Mouse (Mus musculus) kidney, postnatal 10 days (tissue): ENCODE data around the gene Ly6g5b.

ENCODE experiments used
- DNase-seq: peaks from one replicate; pipeline ENCODE4 v3.0.0; 2021; ENCODE audit warnings: mixed read lengths

Ly6g5b gene

GRCm38 (mm10) chr17:35115046-35116019 is at the start of gene Ly6g5b:
Gene Ly6g5b (minus strand): TSS chr17:35115428.
- peak; percentile 49 for DNase-seq

- DNase-seq, result peak; percentile 47
These were observed 49.0 kb upstream of the Ly6g5b start for GRCm38 (mm10) chr17:35164218-35164567.

- DNase-seq, result no peak
These were observed 48.3 kb upstream of the Ly6g5b start for GRCm38 (mm10) chr17:35163326-35164081.

GRCm38 (mm10) chr17:35162730-35163129 is 47.5 kb upstream of the Ly6g5b start:
- DNase-seq, result peak; percentile 60

GRCm38 (mm10) chr17:35162121-35162520 is 46.9 kb upstream of the Ly6g5b start:
- DNase-seq, result no peak

GRCm38 (mm10) chr17:35161421-35161820 is 46.2 kb upstream of the Ly6g5b start:
- DNase-seq, result no peak

GRCm38 (mm10) chr17:35159638-35160037 is 44.4 kb upstream of the Ly6g5b start:
- DNase-seq, result no peak

GRCm38 (mm10) chr17:35158850-35159593 is 43.8 kb upstream of the Ly6g5b start:
- no peak for DNase-seq

GRCm38 (mm10) chr17:35157661-35158175 is 42.5 kb upstream of the Ly6g5b start:
- DNase-seq, result no peak

GRCm38 (mm10) chr17:35157254-35157653 is 42.0 kb upstream of the Ly6g5b start:
- DNase-seq, result no peak

- no peak for DNase-seq
These were observed 41.4 kb upstream of the Ly6g5b start for GRCm38 (mm10) chr17:35156461-35157200.

- DNase-seq, result no peak
These were observed 40.2 kb upstream of the Ly6g5b start for GRCm38 (mm10) chr17:35155451-35155850.

- no peak for DNase-seq
These were observed 39.4 kb upstream of the Ly6g5b start for GRCm38 (mm10) chr17:35154616-35155015.

- DNase-seq, result no peak
These were observed 38.7 kb upstream of the Ly6g5b start for GRCm38 (mm10) chr17:35153931-35154330.

GRCm38 (mm10) chr17:35153077-35153476 is 37.8 kb upstream of the Ly6g5b start:
- no peak for DNase-seq

- no peak for DNase-seq
These were observed 36.9 kb upstream of the Ly6g5b start for GRCm38 (mm10) chr17:35152121-35152520.

GRCm38 (mm10) chr17:35147922-35148639 is 32.9 kb upstream of the Ly6g5b start:
- DNase-seq, result no peak

- no peak for DNase-seq
These were observed 32.1 kb upstream of the Ly6g5b start for GRCm38 (mm10) chr17:35147348-35147747.

GRCm38 (mm10) chr17:35146139-35146538 is 30.9 kb upstream of the Ly6g5b start:
- no peak for DNase-seq

GRCm38 (mm10) chr17:35141971-35142370 is 26.7 kb upstream of the Ly6g5b start:
- DNase-seq, result no peak

GRCm38 (mm10) chr17:35140490-35140996 is 25.3 kb upstream of the Ly6g5b start:
- DNase-seq, result peak; percentile 26
